Mouse (Mus musculus): ENCODE data around the gene Itpkb. TPM values are rescaled to one million over a fixed set of nuclear protein-coding genes. Genes with fewer than 3 reads are reported as not detected.

The Itpkb gene
- polyA plus RNA-seq, 1 experiment from 2014 or later: 8.4 TPM

GRCm38 (mm10) chr1:180464357-180464756, 134.1 kb downstream of the Itpkb start:
- DNase-seq (ENCODE audit: low spot score): no peak
- no peaks in the 10 kb centered on the region for H3K27me3 ChIP-seq (replicated peaks; ENCODE audit: insufficient read depth, low read length)
- no peaks in the 10 kb centered on the region for H3K4me1 ChIP-seq (ENCODE audit: insufficient read depth, low read depth, low read length)
- H3K9ac ChIP-seq (replicated peaks; ENCODE audit: low read depth): no peak overlapping the region
- no peak overlapping the region for H3K4me3 ChIP-seq (ENCODE audit: low read depth, low read length)
- H3K27ac ChIP-seq (ENCODE audit: low read length): no peak overlapping the region
- 85% methylated on average over 5 of the region's 5 CpGs for WGBS
- TF ChIP-seq EP300 (IDR thresholded peaks at IDR 0.05) (no peak), CTCF (IDR thresholded peaks at IDR 0.05) (no peak)
- no peaks in the 10 kb centered on the region for H3K9me3 ChIP-seq (ENCODE audit: low read length)
- H3K36me3 ChIP-seq (ENCODE audit: insufficient read depth, low read length): no peaks in the 10 kb centered on the region
- no peak for ATAC-seq
- H3K4me2 ChIP-seq (replicated peaks; ENCODE audit: low read depth, low read length): no peak overlapping the region

GRCm38 (mm10) chr1:180465620-180466019, 135.3 kb downstream of the Itpkb start:
- Histone ChIP-seq H3K9me3 (ENCODE audit: low read length) (no peaks in the 10 kb centered on the region), H3K27me3 (replicated peaks; ENCODE audit: insufficient read depth, low read length) (no peaks in the 10 kb centered on the region), H3K27ac (ENCODE audit: low read length) (no peak overlapping the region), H3K4me2 (replicated peaks; ENCODE audit: low read depth, low read length) (no peak overlapping the region), H3K4me1 (ENCODE audit: insufficient read depth, low read depth, low read length) (no peaks in the 10 kb centered on the region), H3K36me3 (ENCODE audit: insufficient read depth, low read length) (no peaks in the 10 kb centered on the region), H3K9ac (replicated peaks; ENCODE audit: low read depth) (no peak overlapping the region), H3K4me3 (ENCODE audit: low read depth, low read length) (no peak overlapping the region)
- ATAC-seq (no peak), DNase-seq (ENCODE audit: low spot score) (no peak)
- WGBS: 60% methylated on average over 4 of the region's 5 CpGs
- no peak for TF ChIP-seq EP300 (IDR thresholded peaks at IDR 0.05)
- no peak for TF ChIP-seq CTCF (IDR thresholded peaks at IDR 0.05)

GRCm38 (mm10) chr1:180468004-180468403, 137.7 kb downstream of the Itpkb start:
- Histone ChIP-seq H3K4me1 (ENCODE audit: insufficient read depth, low read depth, low read length) (no peaks in the 10 kb centered on the region), H3K4me3 (ENCODE audit: low read depth, low read length) (no peak overlapping the region), H3K9ac (replicated peaks; ENCODE audit: low read depth) (no peak overlapping the region), H3K27ac (ENCODE audit: low read length) (no peak overlapping the region), H3K4me2 (replicated peaks; ENCODE audit: low read depth, low read length) (no peak overlapping the region), H3K9me3 (ENCODE audit: low read length) (no peaks in the 10 kb centered on the region), H3K27me3 (replicated peaks; ENCODE audit: insufficient read depth, low read length) (no peaks in the 10 kb centered on the region), H3K36me3 (ENCODE audit: insufficient read depth, low read length) (no peaks in the 10 kb centered on the region)
- 89% methylated on average over 4 of the region's 4 CpGs for WGBS
- DNase-seq (ENCODE audit: low spot score) (no peak), ATAC-seq (no peak)
- TF ChIP-seq CTCF (IDR thresholded peaks at IDR 0.05): no peak
- TF ChIP-seq EP300 (IDR thresholded peaks at IDR 0.05): no peak

- Histone ChIP-seq H3K27ac (ENCODE audit: low read length) (no peak overlapping the region), H3K9me3 (ENCODE audit: low read length) (no peaks in the 10 kb centered on the region), H3K36me3 (ENCODE audit: insufficient read depth, low read length) (no peaks in the 10 kb centered on the region), H3K4me3 (ENCODE audit: low read depth, low read length) (no peak overlapping the region), H3K4me1 (ENCODE audit: insufficient read depth, low read depth, low read length) (no peaks in the 10 kb centered on the region), H3K4me2 (replicated peaks; ENCODE audit: low read depth, low read length) (no peak overlapping the region), H3K27me3 (replicated peaks; ENCODE audit: insufficient read depth, low read length) (no peaks in the 10 kb centered on the region), H3K9ac (replicated peaks; ENCODE audit: low read depth) (no peak overlapping the region)
- TF ChIP-seq EP300 (IDR thresholded peaks at IDR 0.05): no peak
- TF ChIP-seq CTCF (IDR thresholded peaks at IDR 0.05): no peak
- ATAC-seq: no peak
- DNase-seq (ENCODE audit: low spot score): no peak
Observed at GRCm38 (mm10) chr1:180473566-180473965, 143.3 kb downstream of the Itpkb start.

Other genes starting within 250 kb of the Itpkb start
- 16.4 and 18.6 TPM in 2 replicates for gene Coq8a, start 130.9 kb upstream of the Itpkb start, polyA plus RNA-seq (2015; fragmentation: Nextera tagmentation; extraction: Ambion mirVana)
- 25.1 and 26.4 TPM in 2 replicates for gene Psen2, start 67.0 kb upstream of the Itpkb start, polyA plus RNA-seq (2015; fragmentation: Nextera tagmentation; extraction: Ambion mirVana)
- 0.07 and 0.08 TPM in 2 replicates for gene Stum, start 153.0 kb downstream of the Itpkb start, polyA plus RNA-seq (2015; fragmentation: Nextera tagmentation; extraction: Ambion mirVana)
- 21.0 and 23.1 TPM in 2 replicates for gene Parp1, start 238.4 kb downstream of the Itpkb start, polyA plus RNA-seq (2015; fragmentation: Nextera tagmentation; extraction: Ambion mirVana)

Data from lung, postnatal 0 days (tissue).